Mouse (Mus musculus) forebrain, embryonic 10.5 days (tissue): ENCODE data around the gene Ctnnd2. TPM values are rescaled to one million over a fixed set of nuclear protein-coding genes. Genes with fewer than 3 reads are reported as not detected.

ENCODE experiments used
- DNase-seq: peaks from one replicate; pipeline ENCODE4 v3.0.0-alpha.2; 2017; ENCODE audit warnings: low spot score; ENCODE audit errors: extremely low spot score
- H3K27ac ChIP-seq: fragments of 300-500 bp; sonication (generic); 2 replicates; pipeline ENCODE4 v1.5.1; 2016; ENCODE audit warnings: mild to moderate bottlenecking
- H3K27me3 ChIP-seq: fragments of 300-500 bp; sonication (generic); 2 replicates; pipeline ENCODE4 v1.6.1; 2016; ENCODE audit warnings: mild to moderate bottlenecking; ENCODE audit not compliant: poor library complexity, severe bottlenecking
- H3K36me3 ChIP-seq: fragments of 300-500 bp; sonication (generic); replicated peaks from 2 replicates; pipeline ENCODE4 v1.6.1; 2016; ENCODE audit warnings: mild to moderate bottlenecking, moderate library complexity
- H3K4me1 ChIP-seq: fragments of 300-500 bp; sonication (generic); 2 replicates; pipeline ENCODE4 v1.6.1; 2016
- H3K4me3 ChIP-seq: fragments of 300-500 bp; sonication (generic); 2 replicates; pipeline ENCODE4 v1.5.1; 2016; ENCODE audit warnings: mild to moderate bottlenecking, moderate library complexity
- H3K9me3 ChIP-seq: fragments of 300-500 bp; sonication (generic); 2 replicates; pipeline ENCODE4 v1.6.1; 2016; ENCODE audit warnings: mild to moderate bottlenecking, moderate library complexity
- WGBS: fragments of 180-500 bp; shearing (Covaris S2); methylation state at CpG from one replicate; pipeline ENCODE4 v1.1.7; 2016; 5-methylcytosine and 5-hydroxymethylcytosine counted together
- polyA plus RNA-seq: library from polyadenylated mRNA; unstranded; fragments of >200 nt; fragmentation: Nextera tagmentation; extraction: Ambion mirVana; gene quantifications from 2 replicates; pipeline ENCODE4 v1.2.1, GENCODE M21; 2016

Ctnnd2 gene
- polyA plus RNA-seq, 1 experiment from 2014 or later, result 25.3 TPM

DNA sequence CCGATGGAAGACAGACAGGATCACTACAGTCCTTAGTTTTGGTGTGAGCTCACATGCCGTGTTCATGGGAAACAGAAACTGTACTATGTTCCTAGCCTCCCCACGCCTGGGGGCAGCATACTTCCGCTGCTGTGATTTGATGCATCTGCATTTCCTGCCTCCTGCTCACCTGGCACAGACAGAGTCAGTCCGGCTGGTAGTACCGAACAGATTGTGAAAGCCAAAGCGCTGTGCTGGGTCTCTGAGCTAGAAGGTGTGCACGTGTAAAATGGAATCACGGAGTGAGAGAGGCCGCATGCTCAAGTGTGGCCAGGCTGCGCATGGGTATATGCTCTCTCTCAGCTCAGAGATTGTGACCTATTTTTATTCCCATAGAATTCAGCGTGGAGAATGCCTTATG, 820.0 kb downstream of the Ctnnd2 start:
- WGBS, result 90% methylated on average over 12 of the region's 12 CpGs

DNA sequence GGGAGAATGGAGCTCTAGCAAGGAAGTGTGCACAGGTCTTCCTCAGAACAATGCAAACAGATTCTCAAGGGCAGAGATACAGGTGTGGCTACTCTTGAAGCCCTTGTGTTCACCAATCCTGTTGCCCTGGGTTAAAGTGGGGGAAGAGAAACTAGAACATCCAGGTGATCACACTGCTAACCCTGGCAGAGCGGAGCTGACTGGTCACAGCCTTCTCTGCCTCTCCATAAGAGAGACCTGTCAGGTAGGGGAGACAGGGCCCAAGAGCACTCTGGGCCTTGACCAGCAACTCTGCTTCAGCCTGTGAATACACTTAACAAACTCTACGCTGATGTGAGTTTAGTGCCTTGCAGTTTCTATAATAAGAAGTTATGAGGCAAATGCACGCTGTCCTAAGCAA, 820.5 kb downstream of the Ctnnd2 start:
- Histone ChIP-seq H3K4me1 (no peaks in the 10 kb centered on the region), H3K9me3 (no peaks in the 10 kb centered on the region), H3K27ac (no peak overlapping the region), H3K27me3 (no peaks in the 10 kb centered on the region), H3K36me3 (no peaks in the 10 kb centered on the region), H3K4me3 (no peak overlapping the region)
- WGBS, result 96% methylated on average over 3 of the region's 3 CpGs
- no peak for DNase-seq

More for the DNA sequence above, 820.0 kb downstream of the Ctnnd2 start:
- DNase-seq, result no peak
- Histone ChIP-seq H3K4me3 (no peak overlapping the region), H3K9me3 (no peaks in the 10 kb centered on the region), H3K36me3 (no peaks in the 10 kb centered on the region), H3K27ac (no peak overlapping the region), H3K4me1 (no peaks in the 10 kb centered on the region), H3K27me3 (no peaks in the 10 kb centered on the region)

DNA sequence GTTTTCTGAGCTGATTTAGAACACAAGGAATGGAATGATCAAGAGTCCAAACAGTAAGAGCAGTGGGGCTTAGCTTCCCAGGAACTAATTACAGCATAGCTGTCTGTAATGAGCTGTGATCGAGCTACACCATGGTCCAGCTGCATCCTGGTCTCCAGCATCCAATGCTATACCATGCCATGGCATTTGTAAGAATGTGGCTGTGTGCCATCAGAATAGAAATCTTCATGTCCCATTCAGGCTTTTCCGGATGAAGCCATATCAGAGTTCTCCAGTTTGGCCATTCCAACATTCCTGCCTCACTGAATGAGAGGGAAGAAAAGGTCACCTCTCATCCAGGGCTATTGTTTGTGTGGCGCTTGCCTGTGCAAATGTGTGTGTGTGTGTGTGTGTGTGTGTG, 823.0 kb downstream of the Ctnnd2 start:
- no peak overlapping the region for H3K27ac ChIP-seq
- 90% methylated on average over 3 of the region's 3 CpGs for WGBS
- H3K4me3 ChIP-seq, result no peak overlapping the region
- DNase-seq, result no peak
- no peaks in the 10 kb centered on the region for H3K36me3 ChIP-seq
- no peaks in the 10 kb centered on the region for H3K9me3 ChIP-seq
- H3K27me3 ChIP-seq, result no peaks in the 10 kb centered on the region
- no peaks in the 10 kb centered on the region for H3K4me1 ChIP-seq

DNA sequence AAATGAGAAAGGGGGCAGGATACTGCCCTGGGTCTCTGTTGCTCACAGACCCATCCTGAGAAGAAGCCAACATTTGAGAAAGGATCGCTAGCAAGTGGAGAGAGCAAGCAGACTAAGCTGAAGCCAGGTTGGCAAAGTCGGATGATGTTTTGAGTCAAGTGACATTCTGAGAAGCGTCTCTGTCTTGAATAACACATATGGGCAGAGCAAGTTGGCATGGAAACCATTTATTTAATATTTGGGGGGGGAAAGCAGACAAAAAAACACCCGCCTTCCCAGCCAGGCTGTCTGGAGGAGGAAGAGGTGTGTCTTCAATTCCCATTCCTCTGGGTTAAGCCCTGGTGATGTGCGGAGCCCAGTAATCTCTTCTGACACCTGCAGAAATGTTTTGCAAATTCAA, 832.1 kb downstream of the Ctnnd2 start:
- 90% methylated on average over 5 of the region's 5 CpGs for WGBS
- no peak for DNase-seq
- Histone ChIP-seq H3K9me3 (no peaks in the 10 kb centered on the region), H3K4me3 (no peak overlapping the region), H3K36me3 (peaks cover 3% of the 10 kb centered on the region), H3K27ac (no peak overlapping the region), H3K27me3 (no peaks in the 10 kb centered on the region), H3K4me1 (no peaks in the 10 kb centered on the region)

DNA sequence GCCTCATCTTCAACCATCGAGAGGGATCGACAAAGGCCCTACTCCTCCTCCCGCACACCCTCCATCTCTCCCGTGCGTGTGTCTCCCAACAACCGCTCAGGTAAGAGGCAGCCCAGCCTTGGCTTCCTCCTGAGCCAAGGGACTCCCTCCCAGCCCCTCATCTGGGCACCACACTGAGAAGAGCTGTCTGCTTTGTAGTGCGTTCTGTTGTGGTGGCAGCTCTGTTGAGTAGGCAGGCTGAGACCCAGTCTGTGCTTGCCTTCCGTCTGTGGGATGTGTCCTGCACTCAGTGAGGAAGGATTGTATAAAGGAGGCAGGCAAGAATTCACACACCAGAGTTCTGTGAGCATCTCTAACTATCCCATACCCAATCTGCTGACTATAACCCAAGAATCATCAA, 832.6 kb downstream of the Ctnnd2 start:
- H3K36me3 ChIP-seq, result peaks cover 5% of the 10 kb centered on the region
- WGBS, result 78% methylated on average over 8 of the region's 8 CpGs
- H3K4me3 ChIP-seq, result no peak overlapping the region
- DNase-seq, result no peak
- H3K4me1 ChIP-seq, result no peaks in the 10 kb centered on the region
- no peaks in the 10 kb centered on the region for H3K9me3 ChIP-seq
- H3K27me3 ChIP-seq, result no peaks in the 10 kb centered on the region
- no peak overlapping the region for H3K27ac ChIP-seq

DNA sequence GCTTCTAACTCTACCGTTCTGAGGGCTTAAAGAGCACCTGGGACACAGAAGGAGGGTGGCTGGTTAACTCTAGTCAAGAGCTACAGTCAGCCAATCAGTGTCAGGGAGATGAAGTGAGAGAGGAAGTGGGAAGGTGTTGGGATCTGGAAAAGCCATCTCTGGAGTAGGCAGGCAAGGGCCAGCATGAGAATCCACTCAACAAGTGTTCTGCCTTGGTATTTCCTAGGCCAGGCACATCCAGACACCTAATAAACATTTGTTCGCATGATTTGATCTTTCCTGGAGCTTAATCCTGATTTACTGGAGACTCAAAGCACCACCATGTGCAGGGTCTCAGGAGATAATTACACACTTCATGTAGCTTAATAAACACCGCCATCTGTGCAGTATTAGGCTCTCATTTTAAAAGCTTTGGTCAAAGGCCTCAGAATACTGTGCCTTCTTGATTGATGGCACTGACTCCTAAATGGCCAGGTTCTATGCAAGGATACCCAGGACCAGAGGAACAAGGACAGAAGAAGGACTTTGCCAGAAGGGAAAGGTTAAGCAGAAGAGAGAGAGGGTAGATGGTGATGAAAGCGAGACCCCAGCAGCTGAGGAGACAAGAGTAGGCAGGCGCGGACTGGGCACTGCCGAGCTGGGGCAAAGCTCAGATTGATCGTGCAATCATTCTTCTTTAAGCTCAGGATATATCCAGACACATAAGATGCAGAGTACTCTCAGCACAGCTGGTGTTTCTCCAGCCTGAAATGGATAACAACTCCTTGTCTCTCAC, 833.8 kb downstream of the Ctnnd2 start:
- Histone ChIP-seq H3K4me3 (no peak overlapping the region), H3K27ac (no peak overlapping the region), H3K36me3 (peaks cover 5% of the 10 kb centered on the region), H3K9me3 (no peaks in the 10 kb centered on the region), H3K27me3 (no peaks in the 10 kb centered on the region), H3K4me1 (no peaks in the 10 kb centered on the region)
- 87% methylated on average over 8 of the region's 8 CpGs for WGBS
- no peak for DNase-seq

DNA sequence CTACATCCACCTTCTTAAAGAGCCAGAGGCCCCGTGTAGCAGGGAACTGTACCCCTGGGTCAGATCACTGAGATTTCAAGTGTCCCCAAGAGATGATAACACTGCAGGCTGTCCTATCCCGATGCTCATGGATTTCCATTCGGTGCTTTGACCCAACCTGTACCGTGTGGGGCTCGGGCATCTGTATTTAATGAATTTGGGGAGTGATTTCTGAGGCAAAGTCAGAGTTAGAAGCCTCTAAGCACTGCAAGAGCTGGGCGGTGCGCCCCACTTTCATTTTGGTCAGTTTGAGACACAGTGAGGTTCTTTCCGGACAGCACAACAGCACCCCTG, 834.4 kb downstream of the Ctnnd2 start:
- Histone ChIP-seq H3K4me3 (no peak overlapping the region), H3K9me3 (no peaks in the 10 kb centered on the region), H3K4me1 (no peaks in the 10 kb centered on the region), H3K27me3 (no peaks in the 10 kb centered on the region), H3K36me3 (peaks cover 5% of the 10 kb centered on the region), H3K27ac (no peak overlapping the region)
- 91% methylated on average over 8 of the region's 8 CpGs for WGBS
- no peak for DNase-seq

DNA sequence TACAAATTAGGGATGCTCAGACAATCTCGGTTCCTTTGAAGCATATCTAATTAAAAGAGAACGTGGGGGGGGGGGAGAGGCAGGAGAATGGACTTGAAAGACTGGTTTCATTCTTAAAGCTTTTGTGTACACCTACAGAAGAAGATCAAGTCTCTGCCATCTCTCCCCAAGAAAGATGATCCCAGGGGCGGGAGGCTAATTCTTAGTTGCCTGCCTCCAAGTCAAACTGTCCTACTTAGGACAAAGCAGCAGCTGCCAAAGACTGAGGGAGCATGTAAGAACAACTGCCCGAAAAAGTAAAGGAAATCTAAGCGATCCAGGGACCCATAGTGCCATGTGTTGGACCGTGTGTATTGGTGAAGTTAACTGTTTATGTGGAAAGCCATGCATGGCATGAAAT, 836.2 kb downstream of the Ctnnd2 start:
- Histone ChIP-seq H3K4me3 (no peak overlapping the region), H3K27ac (no peak overlapping the region), H3K27me3 (no peaks in the 10 kb centered on the region), H3K36me3 (peaks cover 5% of the 10 kb centered on the region), H3K9me3 (no peaks in the 10 kb centered on the region), H3K4me1 (no peaks in the 10 kb centered on the region)
- no peak for DNase-seq
- WGBS, result 80% methylated on average over 6 of the region's 6 CpGs

DNA sequence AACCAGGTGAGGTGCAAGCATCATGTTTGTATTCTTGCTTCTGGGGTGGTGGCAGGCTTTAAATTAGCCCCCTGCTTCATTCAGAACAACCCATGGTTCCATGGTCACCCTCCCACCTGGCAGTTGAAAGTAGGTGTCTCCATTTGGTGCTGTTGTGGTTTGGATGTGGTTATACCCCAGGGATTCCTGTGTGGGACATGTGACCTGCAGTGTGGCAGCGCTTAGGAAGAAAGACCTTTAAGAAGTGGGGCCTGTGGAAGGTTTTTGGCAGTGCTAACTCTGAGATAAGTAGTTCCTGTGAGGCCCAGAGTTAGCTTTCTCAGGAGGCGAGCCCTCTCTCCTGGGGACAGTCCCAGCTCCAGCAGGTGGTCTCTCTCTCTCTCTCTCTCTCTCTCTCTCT, 848.4 kb downstream of the Ctnnd2 start:
- Histone ChIP-seq H3K9me3 (no peaks in the 10 kb centered on the region), H3K4me1 (peaks cover 4% of the 10 kb centered on the region; the same call in 1 of the 2 replicates), H3K36me3 (no peaks in the 10 kb centered on the region), H3K27ac (no peak overlapping the region), H3K27me3 (no peaks in the 10 kb centered on the region), H3K4me3 (no peak overlapping the region)
- no peak for DNase-seq
- 85% methylated on average over 2 of the region's 2 CpGs for WGBS

DNA sequence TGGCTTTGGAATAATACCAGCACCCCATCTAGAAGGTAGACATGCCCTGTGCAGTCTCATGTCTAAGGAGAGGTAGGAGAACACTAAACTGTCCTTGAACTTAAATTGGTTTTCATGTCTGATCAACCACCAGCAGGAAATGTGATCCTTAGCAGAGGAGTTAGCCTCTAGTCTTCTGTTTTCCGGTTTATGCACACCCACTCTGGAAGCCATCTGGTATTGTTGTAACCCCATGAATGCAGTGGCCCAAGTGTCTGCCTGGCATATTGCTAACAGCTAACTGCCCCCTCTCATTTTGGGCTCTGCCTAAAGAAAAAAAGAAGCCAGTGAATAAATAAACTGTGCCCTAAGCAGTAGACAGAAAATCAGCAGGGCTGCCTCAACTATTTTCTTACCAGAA, 849.6 kb downstream of the Ctnnd2 start:
- H3K4me3 ChIP-seq, result no peak overlapping the region
- peaks cover 4% of the 10 kb centered on the region; the same call in 1 of the 2 replicates for H3K4me1 ChIP-seq
- 76% methylated on average over 1 of the region's 1 CpGs for WGBS
- H3K27me3 ChIP-seq, result no peaks in the 10 kb centered on the region
- no peak for DNase-seq
- H3K27ac ChIP-seq, result no peak overlapping the region
- H3K36me3 ChIP-seq, result peaks cover 2% of the 10 kb centered on the region; the same call in 1 of the 2 replicates
- H3K9me3 ChIP-seq, result no peaks in the 10 kb centered on the region

DNA sequence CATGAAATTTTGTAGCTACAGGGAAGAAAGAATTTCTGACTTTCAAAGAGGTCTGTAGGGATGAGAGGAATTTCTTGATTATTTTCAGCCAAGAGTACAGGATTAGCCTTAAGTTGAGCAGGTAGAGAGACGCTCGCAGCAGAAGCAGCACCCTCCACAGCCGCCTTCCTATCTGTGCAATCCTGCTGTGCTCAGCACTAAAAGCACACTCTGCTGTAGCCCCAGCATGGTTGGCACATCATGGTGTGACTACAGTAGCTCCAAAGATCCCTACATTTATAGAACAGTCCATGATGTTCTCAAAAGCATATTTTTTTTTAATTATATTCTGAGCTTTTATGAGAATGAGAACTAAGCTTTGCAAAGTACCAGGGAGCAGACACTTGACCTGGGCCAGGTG, 850.1 kb downstream of the Ctnnd2 start:
- WGBS, result 83% methylated on average over 3 of the region's 3 CpGs
- Histone ChIP-seq H3K9me3 (no peaks in the 10 kb centered on the region), H3K27me3 (no peaks in the 10 kb centered on the region), H3K4me3 (no peak overlapping the region), H3K4me1 (peaks cover 4% of the 10 kb centered on the region; the same call in 1 of the 2 replicates), H3K27ac (no peak overlapping the region), H3K36me3 (peaks cover 6% of the 10 kb centered on the region; the same call in 1 of the 2 replicates)
- no peak for DNase-seq

DNA sequence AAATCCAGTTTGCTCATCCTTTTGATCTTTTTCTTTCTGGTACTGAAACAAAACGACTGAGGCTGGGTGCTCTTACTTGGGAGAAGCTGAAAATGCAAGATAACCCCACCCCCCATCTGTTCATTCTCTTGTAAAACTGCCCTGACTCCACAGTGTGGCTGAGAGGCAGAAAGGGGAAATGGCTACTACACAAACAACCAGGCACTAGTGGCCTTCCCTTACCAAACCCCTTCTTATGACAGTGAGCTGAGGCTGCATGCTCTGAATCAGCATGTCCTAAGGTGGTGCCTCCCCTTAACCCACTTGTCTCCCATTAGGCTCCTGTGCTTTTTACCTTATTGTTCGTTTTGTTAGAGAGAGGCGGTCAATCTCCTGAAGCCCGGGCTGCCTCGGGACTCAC, 851.4 kb downstream of the Ctnnd2 start:
- Histone ChIP-seq H3K4me1 (no peaks in the 10 kb centered on the region), H3K27ac (no peak overlapping the region), H3K4me3 (no peak overlapping the region), H3K9me3 (no peaks in the 10 kb centered on the region), H3K36me3 (peaks cover 7% of the 10 kb centered on the region; the same call in 1 of the 2 replicates), H3K27me3 (no peaks in the 10 kb centered on the region)
- DNase-seq, result no peak
- 80% methylated on average over 5 of the region's 5 CpGs for WGBS

DNA sequence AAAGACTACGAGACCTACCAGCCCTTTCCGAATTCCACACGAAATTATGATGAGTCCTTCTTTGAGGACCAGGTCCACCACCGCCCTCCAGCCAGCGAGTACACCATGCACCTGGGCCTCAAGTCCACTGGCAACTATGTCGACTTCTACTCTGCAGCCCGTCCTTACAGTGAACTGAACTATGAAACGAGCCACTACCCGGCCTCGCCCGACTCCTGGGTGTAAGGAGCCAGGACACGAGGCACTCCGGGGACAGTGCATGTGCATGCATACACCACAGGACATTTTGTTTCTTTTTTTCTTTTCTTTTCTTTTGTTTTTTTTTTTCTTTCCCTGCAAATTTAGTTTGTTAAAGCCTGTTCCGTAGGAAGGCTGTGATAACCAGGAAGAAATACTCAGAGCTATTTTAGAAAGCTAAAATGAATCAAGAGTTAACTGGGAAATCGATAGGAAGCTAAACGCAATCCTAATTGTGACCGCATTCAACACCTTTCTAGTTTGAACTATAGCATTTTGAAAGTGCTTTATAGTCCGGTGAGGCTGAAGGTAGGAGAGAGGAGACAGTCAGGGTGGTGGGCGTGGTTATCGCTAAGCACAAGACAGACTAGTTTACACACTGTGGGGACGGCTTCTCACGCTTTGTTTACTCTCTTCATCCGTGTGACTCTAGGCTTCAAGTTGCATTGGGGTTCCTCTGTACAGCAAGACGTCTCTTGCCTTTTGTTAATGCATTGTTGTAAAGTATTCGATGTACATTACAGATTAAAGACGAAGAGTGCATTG, 855.2 kb downstream of the Ctnnd2 start:
- peaks cover 7% of the 10 kb centered on the region; the same call in 1 of the 2 replicates for H3K36me3 ChIP-seq
- WGBS, result 93% methylated on average over 26 of the region's 26 CpGs
- DNase-seq, result no peak
- no peaks in the 10 kb centered on the region for H3K4me1 ChIP-seq
- H3K27me3 ChIP-seq, result no peaks in the 10 kb centered on the region
- H3K9me3 ChIP-seq, result no peaks in the 10 kb centered on the region
- no peak overlapping the region for H3K4me3 ChIP-seq
- no peak overlapping the region for H3K27ac ChIP-seq
